Mouse (Mus musculus): ENCODE measurements around the gene Isyna1.
A peak's percentile ranks its signal among the peaks of the same experiment; 100 is the strongest.

Gene Isyna1

GRCm38 (mm10) chr8:70593961-70594609 lies at the start of gene Isyna1:
TSS of gene Isyna1 (plus strand) at chr8:70594373.
- peak; percentile 61 to 72 for DNase-seq (ENCODE audit: low spot score in 2 of 2)

- no peak for DNase-seq (ENCODE audit: low spot score in 2 of 2)
These were observed 47.8 kb upstream of the Isyna1 start for GRCm38 (mm10) chr8:70546412-70546811.

- no peak for DNase-seq (ENCODE audit: low spot score in 2 of 2)
These were observed 46.4 kb upstream of the Isyna1 start for GRCm38 (mm10) chr8:70547762-70548161.

GRCm38 (mm10) chr8:70549412-70550184 lies 44.6 kb upstream of the Isyna1 start:
- DNase-seq (ENCODE audit: low spot score in 2 of 2), result no peak

GRCm38 (mm10) chr8:70551558-70552161 lies 42.5 kb upstream of the Isyna1 start:
- no peak for DNase-seq (ENCODE audit: low spot score in 2 of 2)

GRCm38 (mm10) chr8:70552836-70553235 lies 41.3 kb upstream of the Isyna1 start:
- no peak for DNase-seq (ENCODE audit: low spot score in 2 of 2)

GRCm38 (mm10) chr8:70553740-70554139 lies 40.4 kb upstream of the Isyna1 start:
- DNase-seq (ENCODE audit: low spot score in 2 of 2), result no peak

GRCm38 (mm10) chr8:70555079-70555747 lies 39.0 kb upstream of the Isyna1 start:
- DNase-seq (ENCODE audit: low spot score in 2 of 2), result no peak

GRCm38 (mm10) chr8:70558334-70558733 lies 35.8 kb upstream of the Isyna1 start:
- no peak for DNase-seq (ENCODE audit: low spot score in 2 of 2)

GRCm38 (mm10) chr8:70558983-70559382 lies 35.2 kb upstream of the Isyna1 start:
- DNase-seq (ENCODE audit: low spot score in 2 of 2), result no peak

- no peak for DNase-seq (ENCODE audit: low spot score in 2 of 2)
These were observed 34.1 kb upstream of the Isyna1 start for GRCm38 (mm10) chr8:70560096-70560495.

GRCm38 (mm10) chr8:70560564-70560963 lies 33.6 kb upstream of the Isyna1 start:
- no peak for DNase-seq (ENCODE audit: low spot score in 2 of 2)

- DNase-seq (ENCODE audit: low spot score in 2 of 2), result no peak
These were observed 32.8 kb upstream of the Isyna1 start for GRCm38 (mm10) chr8:70561357-70561756.

GRCm38 (mm10) chr8:70561809-70562535 lies 32.2 kb upstream of the Isyna1 start:
- DNase-seq (ENCODE audit: low spot score in 2 of 2), result no peak

- DNase-seq (ENCODE audit: low spot score in 2 of 2), result no peak
These were observed 31.4 kb upstream of the Isyna1 start for GRCm38 (mm10) chr8:70562802-70563201.

GRCm38 (mm10) chr8:70563763-70564387 lies 30.3 kb upstream of the Isyna1 start:
- no peak for DNase-seq (ENCODE audit: low spot score in 2 of 2)

GRCm38 (mm10) chr8:70564696-70565235 lies 29.4 kb upstream of the Isyna1 start:
- DNase-seq (ENCODE audit: low spot score in 2 of 2), result no peak

GRCm38 (mm10) chr8:70565561-70565960 lies 28.6 kb upstream of the Isyna1 start:
- DNase-seq (ENCODE audit: low spot score in 2 of 2), result no peak

GRCm38 (mm10) chr8:70570360-70570759 lies 23.8 kb upstream of the Isyna1 start:
- no peak for DNase-seq (ENCODE audit: low spot score in 2 of 2)

GRCm38 (mm10) chr8:70570990-70571389 lies 23.2 kb upstream of the Isyna1 start:
- no peak for DNase-seq (ENCODE audit: low spot score in 2 of 2)

- DNase-seq (ENCODE audit: low spot score in 2 of 2), result no peak
These were observed 19.9 kb upstream of the Isyna1 start for GRCm38 (mm10) chr8:70574302-70574701.

All from frontal cortex, postnatal 36 days (tissue).